Mouse (Mus musculus): ENCODE measurements around the gene Gm5941. TPM values are rescaled to one million over a fixed set of nuclear protein-coding genes. Genes with fewer than 3 reads are reported as not detected.
"Not testable (repeated sequence)": the region's sequence is repeated elsewhere in the genome, so short reads cannot be mapped to it uniquely, and the experiment has no call there.

Gm5941 gene
- total RNA-seq (2021) (not detected), polyA plus RNA-seq (2012; rRNA removed) (not detected in 2 replicates)
- long read RNA-seq: 0 reads

DNA sequence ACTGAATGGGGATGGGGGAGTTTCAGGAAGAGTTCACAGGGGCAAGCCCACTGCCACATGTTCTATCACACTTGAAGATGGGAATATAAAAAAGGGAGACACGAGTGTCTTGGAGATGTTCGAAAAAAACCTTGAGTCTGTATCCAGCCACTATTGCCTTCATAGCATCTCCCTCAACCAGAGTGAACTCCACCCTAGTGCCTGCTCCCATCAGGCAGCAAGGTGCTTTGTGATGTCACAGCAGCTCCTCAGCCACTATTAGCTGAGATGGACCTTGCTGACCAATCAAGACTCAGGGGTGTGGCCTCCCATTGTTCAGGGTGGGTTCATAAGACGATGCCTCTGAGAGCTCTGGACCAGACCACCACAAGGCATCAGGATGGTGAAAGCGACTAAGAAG lies at the start of gene Gm5941:
Gene Gm5941, plus strand, starts transcription at position 301 of the 400 bp plus-strand sequence.
- WGBS: 66% methylated on average over 4 of the region's 4 CpGs
- H3K36me3 ChIP-seq (ENCODE audit: control insufficient read depth, insufficient read depth, low read length); H3K4me3 ChIP-seq; DNase-seq; intact Hi-C loops (cut with DNase I); H3K4me1 ChIP-seq (ENCODE audit: control insufficient read depth, insufficient read depth, low read length); H3K9ac ChIP-seq (ENCODE audit: low read depth, low read length); H3K27me3 ChIP-seq (ENCODE audit: control insufficient read depth, insufficient read depth, low read length); H3K79me2 ChIP-seq (replicated peaks; ENCODE audit: control insufficient read depth, insufficient read depth, low read length); H3K27ac ChIP-seq: not testable (repeated sequence)

DNA sequence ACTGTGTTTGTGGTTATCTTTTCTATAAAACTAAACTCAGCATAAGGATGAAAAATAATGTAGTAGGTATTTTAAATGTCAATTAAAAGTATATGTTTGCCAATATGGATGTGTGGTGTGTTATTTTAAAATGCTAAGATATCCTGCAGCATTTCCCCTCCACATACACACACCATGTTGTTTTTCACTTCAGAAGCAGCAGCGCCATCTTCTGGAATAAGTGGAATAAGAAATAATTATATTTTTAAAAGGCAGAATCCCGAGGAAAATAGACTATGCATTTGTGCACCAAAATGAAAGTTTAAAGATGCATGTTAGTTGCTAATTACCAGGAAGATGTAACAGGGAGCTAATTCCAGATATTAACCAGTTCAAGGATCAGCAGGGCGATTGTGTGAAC lies 29.3 kb upstream of the Gm5941 start:
- Histone ChIP-seq H3K36me3 (ENCODE audit: control insufficient read depth, insufficient read depth, low read length) (no peaks in the 10 kb centered on the region), H3K9ac (ENCODE audit: low read depth, low read length) (no peak overlapping the region), H3K27ac (no peak overlapping the region), H3K79me2 (replicated peaks; ENCODE audit: control insufficient read depth, insufficient read depth, low read length) (no peaks in the 10 kb centered on the region), H3K4me3 (no peak overlapping the region), H3K4me1 (ENCODE audit: control insufficient read depth, insufficient read depth, low read length) (no peaks in the 10 kb centered on the region), H3K27me3 (ENCODE audit: control insufficient read depth, insufficient read depth, low read length) (no peaks in the 10 kb centered on the region)
- TF ChIP-seq POLR2A (IDR thresholded peaks at IDR 0.05; ENCODE audit: insufficient read depth, low read depth, low read length) (no peak), EP300 (IDR thresholded peaks at IDR 0.05; ENCODE audit: insufficient read depth, low read depth, low read length) (no peak), CTCF (IDR thresholded peaks at IDR 0.05) (no peak)
- DNase-seq: no peak
- WGBS: 28% methylated on average over 3 of the region's 3 CpGs
- intact Hi-C loops (cut with DNase I): no loop called here

DNA sequence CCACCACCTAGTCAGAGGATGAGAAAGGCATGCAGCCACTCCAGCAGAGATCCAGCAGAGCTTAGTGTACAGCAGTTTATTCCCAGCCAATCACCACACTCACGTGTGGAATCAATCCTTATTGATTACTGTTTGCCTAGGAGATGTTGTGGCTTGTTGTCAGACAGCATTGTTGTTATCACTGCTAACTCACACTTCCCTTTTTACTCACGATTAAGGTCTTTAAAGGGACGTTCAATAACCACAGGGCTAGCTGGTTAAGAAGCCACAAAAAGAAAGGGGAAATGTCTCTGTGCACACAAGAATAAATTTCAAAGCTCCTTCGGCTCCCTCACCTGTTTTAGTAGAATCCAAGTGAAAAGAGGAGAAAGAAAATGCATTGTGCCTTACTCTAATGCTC lies 25.0 kb upstream of the Gm5941 start:
- Histone ChIP-seq H3K36me3 (ENCODE audit: control insufficient read depth, insufficient read depth, low read length) (no peaks in the 10 kb centered on the region), H3K9ac (ENCODE audit: low read depth, low read length) (no peak overlapping the region), H3K27ac (no peak overlapping the region), H3K4me1 (ENCODE audit: control insufficient read depth, insufficient read depth, low read length) (no peaks in the 10 kb centered on the region), H3K27me3 (ENCODE audit: control insufficient read depth, insufficient read depth, low read length) (no peaks in the 10 kb centered on the region), H3K79me2 (replicated peaks; ENCODE audit: control insufficient read depth, insufficient read depth, low read length) (no peaks in the 10 kb centered on the region), H3K4me3 (no peak overlapping the region)
- TF ChIP-seq EP300 (IDR thresholded peaks at IDR 0.05; ENCODE audit: insufficient read depth, low read depth, low read length) (no peak), CTCF (IDR thresholded peaks at IDR 0.05) (no peak), POLR2A (IDR thresholded peaks at IDR 0.05; ENCODE audit: insufficient read depth, low read depth, low read length) (no peak)
- no peak for DNase-seq
- WGBS: 51% methylated on average over 4 of the region's 4 CpGs
- intact Hi-C loops (cut with DNase I): no loop called here

DNA sequence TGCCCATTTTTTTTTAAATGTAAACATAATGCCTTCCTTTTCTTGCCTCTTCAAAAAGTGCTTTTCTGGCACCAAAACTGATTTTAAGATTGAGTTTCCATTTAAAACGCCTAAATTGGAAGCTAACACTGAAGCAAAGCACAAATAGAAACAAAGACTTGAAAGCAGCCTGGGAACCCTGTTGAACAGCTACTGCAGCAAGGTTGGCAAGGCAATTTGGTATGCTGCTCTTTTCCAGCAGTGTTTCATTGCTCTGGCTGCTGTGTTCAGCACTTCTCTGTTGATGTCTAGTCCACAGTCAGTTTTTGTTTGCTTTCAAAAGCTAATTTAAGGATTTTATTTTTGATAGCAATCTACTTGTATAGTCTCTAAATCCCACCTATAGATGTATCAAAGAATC lies 8.5 kb downstream of the Gm5941 start:
- Histone ChIP-seq H3K79me2 (replicated peaks; ENCODE audit: control insufficient read depth, insufficient read depth, low read length) (no peaks in the 10 kb centered on the region), H3K27me3 (ENCODE audit: control insufficient read depth, insufficient read depth, low read length) (no peaks in the 10 kb centered on the region), H3K9ac (ENCODE audit: low read depth, low read length) (no peak overlapping the region), H3K4me1 (ENCODE audit: control insufficient read depth, insufficient read depth, low read length) (no peaks in the 10 kb centered on the region), H3K27ac (no peak overlapping the region), H3K4me3 (no peak overlapping the region), H3K36me3 (ENCODE audit: control insufficient read depth, insufficient read depth, low read length) (no peaks in the 10 kb centered on the region)
- intact Hi-C loops (cut with DNase I): no loop called here
- no peak for DNase-seq
- no peak for TF ChIP-seq POLR2A (IDR thresholded peaks at IDR 0.05; ENCODE audit: insufficient read depth, low read depth, low read length)
- no peak for TF ChIP-seq EP300 (IDR thresholded peaks at IDR 0.05; ENCODE audit: insufficient read depth, low read depth, low read length)
- TF ChIP-seq CTCF (IDR thresholded peaks at IDR 0.05): no peak
- 8% methylated on average over 1 of the region's 1 CpGs for WGBS

DNA sequence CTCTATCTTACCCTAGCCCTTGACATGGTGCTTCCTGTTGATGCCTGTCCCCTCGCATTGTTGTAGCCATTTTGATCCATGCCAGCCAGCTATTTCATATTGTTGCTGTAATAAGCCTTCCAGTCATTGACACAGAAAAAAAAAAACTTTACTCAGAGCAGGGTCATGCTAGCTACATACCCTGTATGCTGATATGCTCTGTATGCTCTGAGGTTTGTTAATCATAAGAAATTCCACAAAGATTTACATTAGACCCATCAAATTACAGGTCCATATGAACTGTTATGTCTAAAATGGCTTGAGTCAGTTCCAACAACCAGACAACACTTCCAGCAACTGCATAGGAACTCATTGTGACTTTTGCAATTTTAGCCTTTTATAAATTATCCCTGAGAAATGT lies 38.1 kb downstream of the Gm5941 start:
- Histone ChIP-seq H3K4me1 (ENCODE audit: control insufficient read depth, insufficient read depth, low read length) (no peaks in the 10 kb centered on the region), H3K9ac (ENCODE audit: low read depth, low read length) (no peak overlapping the region), H3K27me3 (ENCODE audit: control insufficient read depth, insufficient read depth, low read length) (no peaks in the 10 kb centered on the region), H3K36me3 (ENCODE audit: control insufficient read depth, insufficient read depth, low read length) (no peaks in the 10 kb centered on the region), H3K79me2 (replicated peaks; ENCODE audit: control insufficient read depth, insufficient read depth, low read length) (no peaks in the 10 kb centered on the region), H3K4me3 (no peak overlapping the region), H3K27ac (no peak overlapping the region)
- 59% methylated on average over 1 of the region's 1 CpGs for WGBS
- intact Hi-C loops (cut with DNase I): no loop called here
- TF ChIP-seq CTCF (IDR thresholded peaks at IDR 0.05) (no peak), EP300 (IDR thresholded peaks at IDR 0.05; ENCODE audit: insufficient read depth, low read depth, low read length) (no peak), POLR2A (IDR thresholded peaks at IDR 0.05; ENCODE audit: insufficient read depth, low read depth, low read length) (no peak)
- DNase-seq: no peak

Other genes with a start within 250 kb of the Gm5941 start
- gene Mageb18, start 109.6 kb downstream of the Gm5941 start, total RNA-seq (2021): not detected
- gene Mageb18, start 109.6 kb downstream of the Gm5941 start, polyA plus RNA-seq (2012; rRNA removed): not detected in 2 replicates